Mouse (Mus musculus): ENCODE measurements around the gene Ext2. TPM values are rescaled to one million over a fixed set of nuclear protein-coding genes. Genes with fewer than 3 reads are reported as not detected.

Gene Ext2
- total RNA-seq, 4 experiments from 2014 or later: 51.4 to 59.1 (median 55.9) TPM

- no peak for DNase-seq (ENCODE audit: low spot score in 2 of 2)
Observed at GRCm38 (mm10) chr2:93739044-93739569, 83.3 kb downstream of the Ext2 start.

GRCm38 (mm10) chr2:93737146-93737545 lies 85.2 kb downstream of the Ext2 start:
- no peak for DNase-seq (ENCODE audit: low spot score in 2 of 2)

- no peak for DNase-seq (ENCODE audit: low spot score in 2 of 2)
Observed at GRCm38 (mm10) chr2:93732658-93733057, 89.7 kb downstream of the Ext2 start.

- no peak for DNase-seq (ENCODE audit: low spot score in 2 of 2)
Observed at GRCm38 (mm10) chr2:93729585-93729984, 92.8 kb downstream of the Ext2 start.

GRCm38 (mm10) chr2:93723138-93723744 lies 99.1 kb downstream of the Ext2 start:
- DNase-seq (ENCODE audit: low spot score in 2 of 2): no peak

GRCm38 (mm10) chr2:93720956-93721355 lies 101.4 kb downstream of the Ext2 start:
- DNase-seq (ENCODE audit: low spot score in 2 of 2): no peak

- DNase-seq (ENCODE audit: low spot score in 2 of 2): no peak
Observed at GRCm38 (mm10) chr2:93719792-93720675, 102.3 kb downstream of the Ext2 start.

GRCm38 (mm10) chr2:93713267-93713666 lies 109.1 kb downstream of the Ext2 start:
- DNase-seq (ENCODE audit: low spot score in 2 of 2): no peak

GRCm38 (mm10) chr2:93711460-93711859 lies 110.9 kb downstream of the Ext2 start:
- DNase-seq (ENCODE audit: low spot score in 2 of 2): no peak

- DNase-seq (ENCODE audit: low spot score in 2 of 2): no peak
Observed at GRCm38 (mm10) chr2:93709696-93710095, 112.7 kb downstream of the Ext2 start.

- no peak for DNase-seq (ENCODE audit: low spot score in 2 of 2)
Observed at GRCm38 (mm10) chr2:93709241-93709640, 113.1 kb downstream of the Ext2 start.

GRCm38 (mm10) chr2:93706825-93707224 lies 115.5 kb downstream of the Ext2 start:
- DNase-seq (ENCODE audit: low spot score in 2 of 2): no peak

GRCm38 (mm10) chr2:93706407-93706806 lies 116.0 kb downstream of the Ext2 start:
- no peak for DNase-seq (ENCODE audit: low spot score in 2 of 2)

GRCm38 (mm10) chr2:93704195-93704594 lies 118.2 kb downstream of the Ext2 start:
- DNase-seq (ENCODE audit: low spot score in 2 of 2): no peak

GRCm38 (mm10) chr2:93702936-93703926 lies 119.1 kb downstream of the Ext2 start:
- no peak for DNase-seq (ENCODE audit: low spot score in 2 of 2)

GRCm38 (mm10) chr2:93699346-93699745 lies 123.0 kb downstream of the Ext2 start:
- DNase-seq (ENCODE audit: low spot score in 2 of 2): no peak

- no peak for DNase-seq (ENCODE audit: low spot score in 2 of 2)
Observed at GRCm38 (mm10) chr2:93696181-93696641, 126.2 kb downstream of the Ext2 start.

GRCm38 (mm10) chr2:93693101-93693500 lies 129.3 kb downstream of the Ext2 start:
- no peak for DNase-seq (ENCODE audit: low spot score in 2 of 2)

GRCm38 (mm10) chr2:93690064-93690930 lies 132.1 kb downstream of the Ext2 start:
- no peak for DNase-seq (ENCODE audit: low spot score in 2 of 2)

- no peak for DNase-seq (ENCODE audit: low spot score in 2 of 2)
Observed at GRCm38 (mm10) chr2:93683674-93684073, 138.7 kb downstream of the Ext2 start.

Measured in left cerebral cortex, adult 8-10 months (tissue).